Mouse (Mus musculus) heart, adult 8-10 months (tissue): ENCODE data around the gene 4833439L19Rik. TPM values are rescaled to one million over a fixed set of nuclear protein-coding genes. Genes with fewer than 3 reads are reported as not detected.

Source experiments
- DNase-seq: peaks from one replicate; pipeline ENCODE4 v3.0.0; 2022; ENCODE audit warnings: low spot score
- microRNA-seq: library from miRNA; unstranded; fragments of <30 nt; microRNA quantifications from one replicate; pipeline ENCODE4 v1.2.0, GENCODE M21; 2022
- total RNA-seq, 4 experiments: library from RNA; stranded (reverse); gene quantifications; 2 replicates each; pipeline ENCODE4 v1.2.4; 2022

4833439L19Rik gene
- total RNA-seq, 4 experiments from 2014 or later, result 93.5 to 102 (median 96.6) TPM

DNA sequence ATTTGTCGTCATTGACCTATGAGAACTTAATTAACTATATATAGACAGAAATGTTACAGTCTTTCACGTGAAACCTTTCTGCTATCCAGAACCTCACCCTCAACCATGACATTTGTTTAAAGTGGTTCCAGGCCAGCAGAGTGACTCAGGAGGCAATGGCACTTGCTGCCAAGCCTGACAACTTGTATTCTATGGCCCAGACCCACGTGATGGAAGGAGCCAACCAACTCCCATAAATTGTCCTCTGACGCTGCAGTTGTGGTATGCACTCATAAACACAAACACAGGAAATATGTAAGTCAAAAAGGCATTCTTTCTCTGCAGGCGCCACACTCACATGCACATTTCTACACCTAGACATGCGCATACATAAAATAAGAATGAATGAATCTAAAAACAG, 38.1 kb downstream of the 4833439L19Rik start:
- DNase-seq, result no peak

GRCm38 (mm10) chr13:54521181-54521580, 44.1 kb downstream of the 4833439L19Rik start:
- no peak for DNase-seq

DNA sequence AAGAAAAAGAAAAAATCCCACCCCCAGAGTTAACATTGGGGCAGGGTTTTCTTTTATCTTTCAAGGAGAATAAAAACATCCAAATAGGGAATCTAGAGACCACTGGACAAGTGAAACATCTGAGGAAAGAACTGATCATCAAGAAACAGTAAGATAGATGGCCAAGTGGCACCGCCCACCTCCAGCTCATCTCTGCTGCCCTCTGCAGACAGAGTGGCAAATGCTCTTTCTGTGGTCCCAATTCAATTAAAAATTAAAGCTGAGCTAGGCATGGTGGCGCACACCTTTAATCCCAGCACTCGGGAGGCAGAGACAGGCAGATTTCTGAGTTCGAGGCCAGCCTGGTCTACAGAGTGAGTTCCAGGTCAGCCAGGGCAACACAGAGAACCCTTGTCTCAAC, 45.0 kb downstream of the 4833439L19Rik start:
- no peak for DNase-seq

DNA sequence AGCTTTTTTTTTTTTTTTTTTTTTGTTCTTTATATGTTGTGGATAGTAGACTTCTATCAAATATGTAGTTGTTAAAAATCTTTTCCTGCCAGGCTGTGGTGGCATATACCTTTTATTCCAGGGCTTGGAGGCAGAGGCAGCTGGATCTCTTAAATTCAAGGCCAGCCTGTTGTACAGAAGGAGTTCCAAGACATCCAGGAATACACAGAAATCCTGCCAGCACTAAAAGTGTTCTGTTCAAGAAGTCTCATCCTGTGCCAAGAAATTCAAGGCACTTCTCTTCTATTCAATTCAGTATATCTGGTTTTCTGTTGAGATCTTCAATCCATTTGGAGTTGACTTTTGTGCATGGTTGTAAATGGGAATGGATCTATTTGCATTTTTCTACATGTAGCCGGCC, 59.3 kb downstream of the 4833439L19Rik start:
- DNase-seq, result no peak

GRCm38 (mm10) chr13:54504611-54505260, 60.5 kb downstream of the 4833439L19Rik start:
- DNase-seq, result no peak

- DNase-seq, result peak; percentile 42
Observed at GRCm38 (mm10) chr13:54503604-54504521, 61.4 kb downstream of the 4833439L19Rik start, which contains the start of gene Simc1. Simc1 (plus strand) TSS chr13:54503779.

DNA sequence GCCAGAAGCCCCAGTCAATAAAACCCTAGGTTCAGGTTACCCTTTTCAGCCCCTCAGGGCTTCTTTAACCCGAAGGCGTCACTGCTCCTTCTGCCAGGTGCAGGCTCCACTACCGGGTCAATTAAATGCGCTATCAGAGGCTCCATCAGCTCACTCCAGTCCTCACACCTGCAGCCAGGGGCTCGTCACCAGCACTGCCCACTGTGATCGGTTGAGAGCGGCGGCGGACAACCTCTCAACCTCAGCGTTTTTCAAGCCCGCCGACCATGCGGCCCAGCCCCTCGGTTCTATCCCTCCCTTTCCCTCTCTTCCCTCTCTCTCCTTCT, 62.0 kb downstream of the 4833439L19Rik start:
- no peak for DNase-seq

- DNase-seq, result no peak
Observed at GRCm38 (mm10) chr13:54501957-54502690, 63.1 kb downstream of the 4833439L19Rik start.

DNA sequence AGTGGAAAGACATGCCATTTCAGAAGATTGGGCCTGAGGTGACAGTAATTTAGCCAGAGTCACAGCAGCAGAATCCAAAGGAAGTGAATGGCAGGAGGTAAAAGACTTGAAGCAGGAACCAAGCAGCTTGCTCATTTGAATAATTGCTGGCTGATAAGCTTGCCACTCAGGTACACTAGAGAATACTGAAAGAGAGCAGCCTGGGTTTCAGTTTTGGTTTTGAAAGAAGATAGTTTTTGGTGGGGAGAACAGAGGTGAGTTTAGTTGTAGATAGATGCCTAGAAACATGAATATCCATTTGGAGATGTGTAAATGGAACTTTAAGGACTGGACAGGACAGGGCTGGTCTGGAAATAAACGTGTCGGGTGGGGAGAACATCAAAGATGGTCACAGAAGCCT, 63.9 kb downstream of the 4833439L19Rik start:
- no peak for DNase-seq

Small RNAs within 50 kb of the gene (microRNA-seq; reads per million reads assigned to microRNA genes)
- not detected for gene Gm24195

Other genes with a start within 250 kb of the 4833439L19Rik start
- 1 to 10 TPM; 2.0 to 3.0 (median 2.5) TPM for gene Cplx2, start 194.1 kb downstream of the 4833439L19Rik start, total RNA-seq
- 10 to 100 TPM; 20.5 to 23.3 (median 21.1) TPM for gene Thoc3, start 96.6 kb downstream of the 4833439L19Rik start, total RNA-seq
- gene Simc1, start 61.7 kb downstream of the 4833439L19Rik start, total RNA-seq, result 1 to 10 TPM; 1.8 to 3.1 (median 2.4) TPM
- 1 to 10 TPM; 4.1 to 6.6 (median 5.0) TPM for gene Arl10, start 9.6 kb upstream of the 4833439L19Rik start, total RNA-seq
- 10 to 100 TPM; 14.5 to 18.3 (median 16.0) TPM for gene Nop16, start 24.7 kb upstream of the 4833439L19Rik start, total RNA-seq
- 100 to 1,000 TPM; 178 to 218 (median 190) TPM for gene Higd2a, start 24.8 kb upstream of the 4833439L19Rik start, total RNA-seq
- 100 to 1,000 TPM in 1 of 4 experiments, 10 to 100 TPM in 3; 86.1 to 103 (median 94.1) TPM for gene Cltb, start 45.9 kb upstream of the 4833439L19Rik start, total RNA-seq
- gene Faf2, start 56.3 kb upstream of the 4833439L19Rik start, total RNA-seq, result 10 to 100 TPM; 15.8 to 24.3 (median 21.3) TPM
- 10 to 100 TPM; 46.2 to 53.4 (median 47.6) TPM for gene Rnf44, start 128.5 kb upstream of the 4833439L19Rik start, total RNA-seq
- gene Cdhr2, start 136.0 kb upstream of the 4833439L19Rik start, total RNA-seq, result not detected
- under 1 TPM in 1 of 4 experiments, not detected in 3; 0.16 TPM for gene Gprin1, start 184.4 kb upstream of the 4833439L19Rik start, total RNA-seq
- under 1 TPM in 1 of 4 experiments, not detected in 3; 0.46 TPM for gene Sncb, start 201.2 kb upstream of the 4833439L19Rik start, total RNA-seq
- gene Eif4e1b, start 218.6 kb upstream of the 4833439L19Rik start, total RNA-seq, result not detected
- 10 to 100 TPM; 14.0 to 24.3 (median 18.1) TPM for gene Tspan17, start 223.9 kb upstream of the 4833439L19Rik start, total RNA-seq